Mouse (Mus musculus): ENCODE data around the gene Tmem86a.

- TF ChIP-seq GATA1 (IDR thresholded peaks at IDR 0.05; ENCODE audit: borderline replicate concordance, low read length) (no peak), FLI1 (IDR thresholded peaks at IDR 0.05; ENCODE audit: low read length) (no peak)
Measured at GRCm38 (mm10) chr7:47055744-47056143, 5.3 kb downstream of the Tmem86a start.
